Mouse (Mus musculus) Patski (cell line): ENCODE results near the gene Zfp454. TPM values are rescaled to one million over a fixed set of nuclear protein-coding genes. Genes with fewer than 3 reads are reported as not detected.

Source experiments
- ATAC-seq: fragments of 100-300 bp; one replicate; pipeline ENCODE4 v1.8.0; 2021
- CTCF ChIA-PET: fragments of 350-600 bp; sonication (Branson Sonifier 250); formaldehyde crosslinking; loops from one replicate; lab custom pipeline; 2022; ENCODE audit warnings: inconsistent platforms; lab: Charles Lee
- POLR2A ChIA-PET: fragments of 350-600 bp; sonication (Branson Sonifier 250); formaldehyde crosslinking; loops from one replicate; lab custom pipeline; 2022; ENCODE audit warnings: antibody characterized with exemption, inconsistent platforms; lab: Charles Lee
- DNase-seq: peaks from one replicate; pipeline ENCODE4 v3.0.0-alpha.2; 2011; ENCODE audit warnings: low read depth, low spot score
- H3K27me3 ChIP-seq: fragments of 371-371 bp; one replicate; pipeline ENCODE4 v1.5.1; 2021
- CTCF ChIP-seq: fragments of 100-300 bp; IDR thresholded peaks from one replicate; pipeline ENCODE4 v1.5.1; 2021
- in situ Hi-C: fragments of 300-500 bp; cut with MboI; formaldehyde crosslinking; loops from 3 replicates; pipeline ENCODE4 v1.11.1; 2018; ENCODE audit warnings: low pct_unique_long_range_greater_than_20kb, mixed read lengths
- polyA plus RNA-seq: library from polyadenylated mRNA; unstranded; gene quantifications from one replicate; pipeline ENCODE4 v1.2.3, GENCODE M21; 2021

Gene Zfp454
- 3.9 TPM for polyA plus RNA-seq

- TF ChIP-seq CTCF: no peak
These were observed at the start of gene Zfp454 for GRCm38 (mm10) chr11:50887390-50888128. Gene Zfp454 (minus strand): TSS chr11:50887651.

GRCm38 (mm10) chr11:50932040-50932439, 44.6 kb upstream of the Zfp454 start:
- POLR2A ChIA-PET: interaction anchor here (0.9 kb wide), 1 partner anchor 8 kb away, joined by 3 read pairs; no protein-coding TSS in a partner anchor
- no peak for TF ChIP-seq CTCF
- DNase-seq: no peak
- in situ Hi-C loops: loop anchor here (10.0 kb wide), 1 partner anchor 333 kb away; the partner anchor contains the start of genes BC049762 and Clk4
- ATAC-seq: no peak
- H3K27me3 ChIP-seq: no peaks in the 10 kb centered on the region
- CTCF ChIA-PET: interaction anchor here (1.6 kb wide), 1 partner anchor 16 kb away, joined by 8 read pairs; the partner anchor contains the start of gene Zfp2

More at GRCm38 (mm10) chr11:50887390-50888128, at the start of gene Zfp454:
- peak; percentile 54 for DNase-seq
- ATAC-seq: peak; percentile 92
- in situ Hi-C loops: no loop called here
- H3K27me3 ChIP-seq: peaks cover 5% of the 10 kb centered on the region
- POLR2A ChIA-PET: no interaction called here
- CTCF ChIA-PET: interaction anchor here (1.2 kb wide), 1 partner anchor 10 kb away, joined by 3 read pairs; no protein-coding TSS in a partner anchor

DNA sequence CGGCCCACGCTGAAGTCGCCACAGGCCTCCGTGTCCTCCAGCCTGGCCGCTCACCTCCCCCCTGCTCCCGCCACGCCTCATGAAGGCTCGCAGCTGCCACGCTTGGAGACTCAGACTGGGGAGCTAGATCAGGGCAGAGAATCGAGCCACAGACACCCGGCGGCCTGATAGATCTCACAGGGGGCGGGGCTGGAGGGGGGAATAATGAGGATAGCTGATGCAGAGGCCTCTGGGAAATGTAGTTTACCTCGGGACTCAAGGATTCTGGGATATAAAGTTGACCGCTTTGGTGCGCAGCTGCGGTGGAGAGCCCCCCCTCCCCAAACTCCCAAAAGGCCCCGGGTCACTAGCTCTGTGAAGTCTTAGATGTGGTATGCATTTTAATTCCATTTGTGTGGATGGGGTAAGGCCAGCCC, 44.0 kb upstream of the Zfp454 start, which contains the start of gene Zfp354b:
Gene Zfp354b (minus strand): TSS at position 183 of the 416 bp plus-strand sequence.
- in situ Hi-C loops: loop anchor here (10.0 kb wide), 1 partner anchor 333 kb away; the partner anchor contains the start of genes BC049762 and Clk4

GRCm38 (mm10) chr11:50931021-50931420, 43.6 kb upstream of the Zfp454 start:
- H3K27me3 ChIP-seq: no peaks in the 10 kb centered on the region
- ChIA-PET POLR2A (interaction anchor here (0.9 kb wide), 1 partner anchor 9 kb away, joined by 3 read pairs; no protein-coding TSS in a partner anchor), CTCF (interaction anchor here (1.3 to 1.6 kb wide), 2 partner anchors 9 to 15 kb away, joined by 3 to 8 read pairs; partner anchors contain the start of gene Zfp2)
- in situ Hi-C loops: loop anchor here (10.0 kb wide), 1 partner anchor 334 kb away; the partner anchor contains the start of genes BC049762 and Clk4
- ATAC-seq (no peak), DNase-seq (no peak)
- no peak for TF ChIP-seq CTCF

More for the DNA sequence above, 44.0 kb upstream of the Zfp454 start, which contains the start of gene Zfp354b:
- DNase-seq: peak; percentile 49
- ChIA-PET CTCF (interaction anchor here (1.6 kb wide), 1 partner anchor 15 kb away, joined by 8 read pairs; the partner anchor contains the start of gene Zfp2), POLR2A (interaction anchor here (0.9 kb wide), 1 partner anchor 9 kb away, joined by 3 read pairs; no protein-coding TSS in a partner anchor)
- ATAC-seq: peak; percentile 85
- no peaks in the 10 kb centered on the region for H3K27me3 ChIP-seq
- TF ChIP-seq CTCF: no peak

GRCm38 (mm10) chr11:50930469-50931014, 43.1 kb upstream of the Zfp454 start:
- no peak for TF ChIP-seq CTCF
- ChIA-PET POLR2A (no interaction called here), CTCF (interaction anchor here (1.3 to 1.6 kb wide), 2 partner anchors 10 to 14 kb away, joined by 3 to 8 read pairs; partner anchors contain the start of gene Zfp2)
- DNase-seq: no peak
- no peaks in the 10 kb centered on the region for H3K27me3 ChIP-seq
- in situ Hi-C loops: loop anchor here (10.0 kb wide), 1 partner anchor 334 kb away; the partner anchor contains the start of genes BC049762 and Clk4
- ATAC-seq: no peak

DNA sequence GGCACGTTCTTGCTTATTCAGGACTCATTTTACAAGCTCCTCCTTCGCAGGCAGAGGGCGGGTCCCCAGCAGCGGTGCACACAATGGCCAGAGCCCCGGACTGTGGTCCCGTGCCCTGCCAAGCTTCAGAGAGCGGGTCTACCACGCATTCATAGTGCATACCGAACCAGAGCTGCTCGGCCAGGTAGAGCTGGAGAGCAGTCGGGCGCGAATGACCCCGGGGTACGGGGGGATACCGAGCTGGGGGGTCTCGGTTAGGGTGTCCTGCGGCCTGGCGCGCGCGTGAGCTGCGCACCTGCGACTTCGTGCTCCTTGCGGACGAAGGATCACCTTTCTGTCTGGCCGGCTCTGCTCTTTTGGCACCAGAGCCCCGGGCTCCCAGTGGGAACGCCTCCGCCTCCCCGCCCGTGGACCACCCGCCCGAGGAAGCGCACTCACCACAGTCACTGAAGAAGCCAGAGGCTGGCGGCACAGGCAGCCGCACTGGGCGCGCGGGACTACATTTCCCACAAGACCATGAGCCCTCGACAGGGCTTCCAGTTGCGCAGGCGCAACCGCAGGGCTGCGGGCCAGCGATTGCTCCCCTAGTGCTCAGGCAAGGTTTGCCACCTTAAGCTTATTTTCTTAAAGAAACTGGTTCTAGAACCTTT, 28.3 kb upstream of the Zfp454 start, which contains the start of gene Zfp2:
Gene Zfp2 (minus strand): TSS at position 495 of the 650 bp plus-strand sequence.
- no peaks in the 10 kb centered on the region for H3K27me3 ChIP-seq
- ChIA-PET CTCF (interaction anchor here (1.1 to 2.7 kb wide), 6 partner anchors 9 to 36 kb away, joined by 3 to 10 read pairs (median 4); partner anchors contain the start of gene Zfp354b), POLR2A (interaction anchor here (0.7 kb wide), 1 partner anchor 83 kb away, joined by 5 read pairs; no protein-coding TSS in a partner anchor)
- DNase-seq (peak; percentile 60), ATAC-seq (peak; percentile 100)
- peak; percentile 89 for TF ChIP-seq CTCF
- in situ Hi-C loops: no loop called here

DNA sequence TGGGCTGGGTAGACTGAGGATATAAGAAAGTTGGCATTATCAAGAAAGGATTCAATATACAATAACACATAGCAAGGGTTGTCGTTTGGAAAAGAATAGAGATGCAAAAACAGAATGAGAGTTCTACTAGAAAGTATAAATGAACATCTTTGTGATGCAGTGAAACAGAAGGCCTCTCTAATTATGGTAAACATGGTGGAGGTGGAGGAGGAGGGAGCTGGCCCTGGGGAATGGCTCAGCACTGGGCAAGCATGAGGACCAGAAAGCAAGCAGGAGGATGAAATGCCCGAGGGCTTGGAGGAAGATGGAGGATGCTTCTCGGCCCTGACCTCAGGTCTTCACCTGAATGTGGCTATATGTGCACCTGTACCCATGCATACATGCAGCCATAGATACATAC, 27.0 kb upstream of the Zfp454 start:
- POLR2A ChIA-PET: no interaction called here

DNA sequence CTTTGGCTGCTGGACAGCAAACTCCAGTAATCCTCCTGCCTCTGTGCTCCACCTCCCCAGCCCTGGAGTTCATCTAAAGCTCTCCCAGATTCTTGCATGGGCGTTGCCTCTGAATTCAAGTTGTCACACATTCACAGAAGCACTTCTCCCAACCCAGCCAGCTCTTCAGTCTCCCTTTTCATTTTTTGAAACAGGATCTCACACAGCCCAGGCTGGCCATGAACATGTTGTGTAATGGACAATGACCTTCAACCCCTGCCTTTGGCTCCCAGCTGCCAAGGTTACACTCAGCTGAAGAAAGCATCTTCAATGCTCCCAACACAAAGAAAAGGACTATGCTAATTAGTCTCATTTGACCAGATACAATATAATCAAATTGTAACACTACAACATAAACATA, 25.9 kb upstream of the Zfp454 start:
- DNase-seq (no peak), ATAC-seq (no peak)
- H3K27me3 ChIP-seq: no peaks in the 10 kb centered on the region
- no peak for TF ChIP-seq CTCF
- in situ Hi-C loops: no loop called here
- POLR2A ChIA-PET: no interaction called here
- CTCF ChIA-PET: interaction anchor here (0.9 kb wide), 1 partner anchor 14 kb away, joined by 3 read pairs; no protein-coding TSS in a partner anchor

More for the DNA sequence above, 27.0 kb upstream of the Zfp454 start:
- in situ Hi-C loops: no loop called here
- CTCF ChIA-PET: no interaction called here
- no peak for DNase-seq
- no peak for ATAC-seq
- TF ChIP-seq CTCF: no peak
- no peaks in the 10 kb centered on the region for H3K27me3 ChIP-seq

GRCm38 (mm10) chr11:50908136-50908535, 20.7 kb upstream of the Zfp454 start:
- no peak for TF ChIP-seq CTCF
- ATAC-seq: no peak
- in situ Hi-C loops: no loop called here
- no peak for DNase-seq
- ChIA-PET POLR2A (interaction anchor here (0.5 kb wide), 1 partner anchor 595 kb away, joined by 3 read pairs; no protein-coding TSS in a partner anchor), CTCF (interaction anchor here (1.8 kb wide), 1 partner anchor 14 kb away, joined by 5 read pairs; no protein-coding TSS in a partner anchor)
- H3K27me3 ChIP-seq: no peaks in the 10 kb centered on the region
